Mouse (Mus musculus) cortical plate, adult 2 months (tissue): Measurements from ENCODE around the gene Dut.

Source experiments
- CTCF ChIP-seq: fragments of 200-500 bp; IDR thresholded peaks from 2 replicates; pipeline ENCODE4 v1.5.1; 2011; ENCODE audit warnings: mild to moderate bottlenecking, control low read depth, low read length; ENCODE audit not compliant: insufficient read depth; ENCODE audit errors: extremely low read depth
- POLR2A ChIP-seq: fragments of 200-500 bp; IDR thresholded peaks from 2 replicates; pipeline ENCODE4 v1.6.1; 2011; ENCODE audit warnings: mild to moderate bottlenecking, low read length, control low read depth; ENCODE audit not compliant: insufficient read depth; ENCODE audit errors: extremely low read depth

- TF ChIP-seq POLR2A, result no peak
- no peak for TF ChIP-seq CTCF
Observed at GRCm38 (mm10) chr2:125276692-125277091, 29.7 kb downstream of the Dut start.
